Mouse (Mus musculus) hindbrain, postnatal 0 days (tissue): ENCODE results near the gene Xrn2. TPM values are rescaled to one million over a fixed set of nuclear protein-coding genes. Genes with fewer than 3 reads are reported as not detected.

Experiments used
- ATAC-seq: fragments of 200-750 bp; cut with Nextera tagmentation; 2 replicates; pipeline ENCODE4 v1.8.0; 2017; ENCODE audit warnings: mild to moderate bottlenecking, moderate TSS enrichment, moderate library complexity
- DNase-seq: peaks from one replicate; pipeline ENCODE4 v3.0.0-alpha.2; 2015; ENCODE audit warnings: low spot score
- H3K27ac ChIP-seq: fragments of 300-500 bp; sonication (generic); 2 replicates; pipeline ENCODE4 v1.5.1; 2014; ENCODE audit warnings: mild to moderate bottlenecking
- H3K27me3 ChIP-seq: fragments of 300-500 bp; sonication (generic); 2 replicates; pipeline ENCODE4 v1.6.1; 2014; ENCODE audit warnings: low read length, mixed read lengths; ENCODE audit not compliant: insufficient read depth
- H3K36me3 ChIP-seq: fragments of 300-500 bp; sonication (generic); 2 replicates; pipeline ENCODE4 v1.6.1; 2014; ENCODE audit warnings: low read length, mixed read lengths; ENCODE audit not compliant: insufficient read depth
- H3K4me1 ChIP-seq: fragments of 300-500 bp; sonication (generic); 2 replicates; pipeline ENCODE4 v1.6.1; 2014; ENCODE audit warnings: antibody characterized with exemption, low read length, mixed read lengths; ENCODE audit not compliant: insufficient read depth
- H3K4me2 ChIP-seq: fragments of 300-500 bp; sonication (generic); 2 replicates; pipeline ENCODE4 v1.6.1; 2014; ENCODE audit warnings: low read depth, mild to moderate bottlenecking, low read length, moderate library complexity, mixed read lengths
- H3K4me3 ChIP-seq: fragments of 300-500 bp; sonication (generic); 2 replicates; pipeline ENCODE4 v1.5.1; 2014; ENCODE audit warnings: low read length
- H3K9ac ChIP-seq: fragments of 300-500 bp; sonication (generic); replicated peaks from 2 replicates; pipeline ENCODE4 v1.6.1; 2014; ENCODE audit warnings: mild to moderate bottlenecking, low read length, moderate library complexity, mixed read lengths
- H3K9me3 ChIP-seq: fragments of 300-500 bp; sonication (generic); 2 replicates; pipeline ENCODE4 v1.6.1; 2016; ENCODE audit warnings: low read length, mixed read lengths
- CTCF ChIP-seq: IDR thresholded peaks from 2 replicates; pipeline ENCODE4 v1.5.1; 2016; ENCODE audit warnings: antibody characterized with exemption, control low read depth, low read depth
- WGBS: fragments of 180-500 bp; shearing (Covaris S2); extraction: QIAGEN DNeasy Blood & Tissue Kit; methylation state at CpG from one replicate; pipeline ENCODE4 v1.1.7; 2014; 5-methylcytosine and 5-hydroxymethylcytosine counted together
- polyA plus RNA-seq: library from polyadenylated mRNA; unstranded; fragments of >200 nt; fragmentation: Nextera tagmentation; extraction: Ambion mirVana; gene quantifications from 2 replicates; pipeline ENCODE4 v1.2.1, GENCODE M21; 2015
- total RNA-seq: library from RNA; depleted of rRNA; stranded (reverse); fragments of >200 nt; gene quantifications from 2 replicates; pipeline ENCODE4 v1.2.3, GENCODE M21; 2014; rRNA removed

Gene Xrn2
- total and polyA plus RNA-seq, 2 experiments from 2014 or later: 40.3 to 57.9 TPM

DNA sequence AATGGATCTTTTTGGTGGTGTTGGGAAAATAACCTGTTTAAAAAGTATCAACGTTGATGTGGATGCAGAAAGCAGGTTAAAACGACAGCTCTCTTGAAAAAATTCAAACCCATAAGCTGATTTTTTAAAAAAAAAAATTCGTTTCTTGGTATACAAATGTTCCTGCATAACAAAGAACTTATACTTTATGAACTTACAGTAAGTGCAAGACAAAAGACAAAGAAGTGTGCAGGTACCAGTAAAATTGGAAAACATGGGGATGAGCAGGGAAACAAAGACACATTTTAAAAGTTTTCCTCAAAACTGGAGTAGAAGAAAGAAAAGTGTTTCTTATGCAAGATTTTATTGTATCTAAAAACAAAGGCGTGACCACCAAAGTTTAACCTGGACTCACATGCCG is 73.6 kb downstream of the Xrn2 start:
- DNase-seq: no peak

GRCm38 (mm10) chr2:147119736-147120135 is 106.9 kb downstream of the Xrn2 start:
- WGBS: 85% methylated on average over 1 of the region's 1 CpGs
- no peak for ATAC-seq
- no peaks in the 10 kb centered on the region for H3K27me3 ChIP-seq
- H3K4me3 ChIP-seq: no peak overlapping the region
- H3K36me3 ChIP-seq: no peaks in the 10 kb centered on the region
- H3K9me3 ChIP-seq: no peaks in the 10 kb centered on the region
- no peak overlapping the region for H3K4me2 ChIP-seq
- no peak overlapping the region for H3K9ac ChIP-seq
- H3K4me1 ChIP-seq: no peaks in the 10 kb centered on the region
- DNase-seq: no peak
- no peak for TF ChIP-seq CTCF
- H3K27ac ChIP-seq: no peak overlapping the region

More for the DNA sequence above, 73.6 kb downstream of the Xrn2 start:
- Histone ChIP-seq H3K9me3 (no peaks in the 10 kb centered on the region), H3K9ac (no peak overlapping the region), H3K27ac (no peak overlapping the region), H3K27me3 (peaks cover 69% of the 10 kb centered on the region), H3K4me1 (no peaks in the 10 kb centered on the region), H3K4me3 (no peak overlapping the region), H3K4me2 (no peak overlapping the region), H3K36me3 (no peaks in the 10 kb centered on the region)
- WGBS: 18% methylated on average over 5 of the region's 5 CpGs
- TF ChIP-seq CTCF: no peak
- ATAC-seq: no peak

- Histone ChIP-seq H3K36me3 (no peaks in the 10 kb centered on the region), H3K9me3 (no peaks in the 10 kb centered on the region), H3K4me3 (no peak overlapping the region), H3K9ac (no peak overlapping the region), H3K27ac (no peak overlapping the region), H3K4me1 (no peaks in the 10 kb centered on the region), H3K27me3 (no peaks in the 10 kb centered on the region), H3K4me2 (no peak overlapping the region)
- TF ChIP-seq CTCF: no peak
- ATAC-seq: no peak
- no peak for DNase-seq
- WGBS: 75% methylated on average over 6 of the region's 6 CpGs
These were observed 114.6 kb downstream of the Xrn2 start for GRCm38 (mm10) chr2:147127366-147127765.

Other genes starting within 250 kb of the Xrn2 start
- gene Kiz, start 157.1 kb upstream of the Xrn2 start, total RNA-seq: 6.6 and 6.9 TPM in 2 replicates
- gene Kiz, start 157.1 kb upstream of the Xrn2 start, polyA plus RNA-seq: 18.6 and 20.7 TPM in 2 replicates
- 0.42 TPM in 1 of 2 replicates, not detected in the other for gene Nkx2-4, start 72.4 kb downstream of the Xrn2 start, total RNA-seq
- not detected in 2 replicates for gene Nkx2-4, start 72.4 kb downstream of the Xrn2 start, polyA plus RNA-seq
- 17.8 and 40.7 TPM in 2 replicates for gene Nkx2-2, start 181.2 kb downstream of the Xrn2 start, total RNA-seq
- 10.5 and 10.9 TPM in 2 replicates for gene Nkx2-2, start 181.2 kb downstream of the Xrn2 start, polyA plus RNA-seq